Mouse (Mus musculus) cerebellum, adult 2 months (tissue): ENCODE data around the gene Krtcap3.

Experiments used
- CTCF ChIP-seq: fragments of 200-500 bp; IDR thresholded peaks from 2 replicates; pipeline ENCODE4 v1.5.1; 2011; ENCODE audit warnings: low read depth, mild to moderate bottlenecking, control low read depth, low read length, moderate library complexity, borderline replicate concordance; ENCODE audit not compliant: insufficient read depth
- POLR2A ChIP-seq: fragments of 200-500 bp; IDR thresholded peaks from 2 replicates; pipeline ENCODE4 v1.6.1; 2011; ENCODE audit warnings: low read length, control low read depth, borderline replicate concordance; ENCODE audit not compliant: insufficient read depth

- no peak for TF ChIP-seq CTCF
- no peak for TF ChIP-seq POLR2A
These were observed 38.2 kb downstream of the Krtcap3 start for GRCm38 (mm10) chr5:31289626-31290230.
